Mouse (Mus musculus) thymus, adult 18-20 months (tissue): ENCODE results near the gene Krt33a.

Experiments
- DNase-seq, 2 experiments: peaks; one replicate each; pipeline ENCODE4 v3.0.0; 2022; ENCODE audit warnings: mixed read lengths in 2 of 2

Gene Krt33a

GRCm38 (mm10) chr11:100016112-100016511 lies at the start of gene Krt33a:
Krt33a (minus strand) TSS chr11:100016212.
- no peak for DNase-seq

GRCm38 (mm10) chr11:100058875-100059274 lies 42.9 kb upstream of the Krt33a start:
- DNase-seq = no peak

GRCm38 (mm10) chr11:100055686-100056655 lies 40.0 kb upstream of the Krt33a start:
- DNase-seq = no peak

- no peak for DNase-seq
Observed at GRCm38 (mm10) chr11:100050451-100050850, 34.4 kb upstream of the Krt33a start, which contains the start of gene Krt31. Krt31 (minus strand) TSS chr11:100050551.

GRCm38 (mm10) chr11:100047193-100047592 lies 31.2 kb upstream of the Krt33a start:
- no peak for DNase-seq

GRCm38 (mm10) chr11:100046303-100046866 lies 30.4 kb upstream of the Krt33a start:
- DNase-seq = no peak

GRCm38 (mm10) chr11:100041454-100041853 lies 25.4 kb upstream of the Krt33a start, which contains the start of gene Krt34:
Krt34 (minus strand) TSS chr11:100041554.
- DNase-seq = no peak

GRCm38 (mm10) chr11:100029768-100030167 lies 13.8 kb upstream of the Krt33a start, which contains the start of gene Krt33b:
Krt33b (minus strand) TSS chr11:100029868.
- DNase-seq = no peak

GRCm38 (mm10) chr11:100021438-100021837 lies 5.4 kb upstream of the Krt33a start:
- no peak for DNase-seq

- DNase-seq = no peak
Observed at GRCm38 (mm10) chr11:100019466-100019865, 3.5 kb upstream of the Krt33a start.

GRCm38 (mm10) chr11:100013691-100014171 lies 2.3 kb downstream of the Krt33a start:
- DNase-seq = no peak

- no peak for DNase-seq
Observed at GRCm38 (mm10) chr11:100010682-100011081, 5.3 kb downstream of the Krt33a start.

- no peak for DNase-seq
Observed at GRCm38 (mm10) chr11:100008336-100008735, 7.7 kb downstream of the Krt33a start.

- DNase-seq = no peak
Observed at GRCm38 (mm10) chr11:100006624-100007023, 9.4 kb downstream of the Krt33a start.

GRCm38 (mm10) chr11:100005905-100006304 lies 10.1 kb downstream of the Krt33a start:
- DNase-seq = no peak

- no peak for DNase-seq
Observed at GRCm38 (mm10) chr11:100004846-100005245, 11.2 kb downstream of the Krt33a start.

- no peak for DNase-seq
Observed at GRCm38 (mm10) chr11:99999091-99999490, 16.9 kb downstream of the Krt33a start.

- no peak for DNase-seq
Observed at GRCm38 (mm10) chr11:99994384-99994661, 21.7 kb downstream of the Krt33a start.

- DNase-seq = no peak
Observed at GRCm38 (mm10) chr11:99993620-99994383, 22.2 kb downstream of the Krt33a start, which contains the start of gene Krtap17-1. Krtap17-1 (minus strand) TSS chr11:99993994.

- DNase-seq = no peak
Observed at GRCm38 (mm10) chr11:99990571-99990970, 25.4 kb downstream of the Krt33a start.

GRCm38 (mm10) chr11:99989881-99990405 lies 26.1 kb downstream of the Krt33a start:
- no peak for DNase-seq

- DNase-seq = no peak
Observed at GRCm38 (mm10) chr11:99988530-99988929, 27.5 kb downstream of the Krt33a start.

- DNase-seq = no peak
Observed at GRCm38 (mm10) chr11:99986180-99986647, 29.8 kb downstream of the Krt33a start, which contains the start of gene Krtap16-1. Krtap16-1 (minus strand) TSS chr11:99986597.
